Mouse (Mus musculus) heart, postnatal 14 days (tissue): ENCODE data around the gene Olfr1449. TPM values are rescaled to one million over a fixed set of nuclear protein-coding genes. Genes with fewer than 3 reads are reported as not detected.
"Not testable (repeated sequence)": the region's sequence is repeated elsewhere in the genome, so short reads cannot be mapped to it uniquely, and the experiment has no call there.

Experiments
- DNase-seq, 2 experiments: peaks; one replicate each; pipeline ENCODE4 v3.0.0; 2021 to 2022
- intact Hi-C: fragments of 180-260 bp; cut with DNase I; formaldehyde crosslinking; loops from one replicate; pipeline ENCODE4 v1.15.1; 2025
- long read RNA-seq, 2 experiments: library from polyadenylated mRNA; stranded (forward); transcript quantifications; one replicate each; pipeline ENCODE4 v2.0.0; 2021
- total RNA-seq, 2 experiments: library from RNA; stranded (reverse); gene quantifications; 2 replicates each; pipeline ENCODE4 v1.2.3; 2021

Gene Olfr1449
- not detected for total RNA-seq
- long read RNA-seq, experiment 1 = 0 reads
- long read RNA-seq, experiment 2 = 0 reads

DNA sequence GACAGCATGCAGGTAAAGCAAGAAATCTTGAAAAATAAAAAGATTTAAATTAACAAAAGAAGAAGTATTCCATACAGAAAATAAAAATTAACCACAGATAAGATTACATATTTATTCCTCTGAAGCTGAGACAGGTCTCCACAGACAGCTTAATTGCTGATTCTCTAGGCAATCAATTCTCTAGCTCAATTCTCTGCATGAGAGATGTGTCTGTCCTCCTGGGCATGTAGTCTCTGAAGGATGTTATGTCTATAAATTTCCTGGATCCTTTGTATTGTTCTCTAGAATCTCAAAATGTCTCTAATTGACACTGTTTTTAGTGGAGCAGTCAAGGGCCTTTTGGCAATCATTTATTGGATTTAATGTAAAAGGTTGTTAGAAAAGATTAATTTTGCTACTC, at the start of gene Olfr1449:
Gene Olfr1449, plus strand, starts transcription at position 301 of the 400 bp plus-strand sequence.
- intact Hi-C loops = no loop called here
- no peak for DNase-seq

DNA sequence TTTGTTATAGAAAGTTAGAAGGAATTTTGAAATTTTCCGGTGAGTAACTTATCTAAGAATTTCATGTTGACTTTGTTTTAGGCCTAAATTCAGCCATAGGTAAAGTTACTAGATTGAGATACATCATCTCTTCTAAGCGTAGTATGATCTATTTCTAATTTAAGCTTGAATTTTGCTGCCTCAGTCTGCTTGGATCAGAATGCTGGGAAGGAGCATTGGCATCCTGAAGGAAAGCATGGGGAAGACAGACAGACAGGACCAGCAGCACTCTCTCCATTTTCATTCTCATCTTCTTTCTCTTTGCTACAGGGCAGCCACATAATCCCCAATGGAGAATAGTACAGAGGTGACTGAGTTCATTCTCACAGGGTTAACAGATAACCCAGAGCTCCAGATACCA, 47.1 kb upstream of the Olfr1449 start, which contains the start of gene Olfr1445:
Gene Olfr1445, plus strand, starts transcription at position 301 of the 400 bp plus-strand sequence.
- intact Hi-C loops = no loop called here

DNA sequence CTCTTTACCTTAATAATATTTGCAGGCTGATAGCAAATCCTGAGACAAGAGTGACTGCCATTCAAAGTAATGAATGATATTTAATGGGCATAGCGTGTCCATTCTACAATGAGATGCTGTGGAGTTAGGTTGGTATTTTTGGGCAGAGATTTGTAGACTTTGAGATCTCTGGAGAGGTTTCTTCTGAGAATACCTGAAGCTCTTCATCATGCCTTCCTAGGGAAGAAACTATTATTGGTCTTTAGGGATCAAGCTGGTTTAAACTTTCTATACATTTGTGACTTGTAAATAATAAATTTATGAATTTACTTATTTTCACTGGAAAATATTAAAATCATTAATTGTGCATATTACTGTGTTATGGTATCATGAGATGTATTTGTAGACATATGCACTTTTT, 37.2 kb upstream of the Olfr1449 start, which contains the start of gene Olfr1446:
Gene Olfr1446, minus strand, starts transcription at position 101 of the 400 bp plus-strand sequence.
- DNase-seq = no peak
- intact Hi-C loops = no loop called here

More for the DNA sequence above, 47.1 kb upstream of the Olfr1449 start, which contains the start of gene Olfr1445:
- DNase-seq = no peak

DNA sequence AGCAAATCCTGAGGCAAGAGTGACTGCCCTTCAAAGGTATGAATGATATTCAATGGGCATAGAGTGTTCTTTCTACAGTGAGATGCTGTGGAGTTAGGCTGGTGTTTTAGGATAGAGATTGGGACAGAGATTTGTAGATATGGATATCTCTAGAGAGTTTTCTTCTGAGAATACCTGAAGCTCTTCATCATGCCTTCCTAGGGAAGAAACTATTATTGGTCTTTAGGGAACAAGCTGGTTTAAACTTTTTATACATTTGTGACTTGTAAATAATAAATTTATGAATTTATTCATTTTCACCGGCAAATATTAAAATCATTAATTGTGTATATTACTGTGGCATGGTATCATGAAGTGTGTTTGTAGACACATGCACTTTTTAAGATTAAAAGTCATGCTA, 27.0 kb upstream of the Olfr1449 start, which contains the start of gene Olfr1447:
Gene Olfr1447, minus strand, starts transcription at position 101 of the 400 bp plus-strand sequence.
- intact Hi-C loops = no loop called here
- DNase-seq = no peak

DNA sequence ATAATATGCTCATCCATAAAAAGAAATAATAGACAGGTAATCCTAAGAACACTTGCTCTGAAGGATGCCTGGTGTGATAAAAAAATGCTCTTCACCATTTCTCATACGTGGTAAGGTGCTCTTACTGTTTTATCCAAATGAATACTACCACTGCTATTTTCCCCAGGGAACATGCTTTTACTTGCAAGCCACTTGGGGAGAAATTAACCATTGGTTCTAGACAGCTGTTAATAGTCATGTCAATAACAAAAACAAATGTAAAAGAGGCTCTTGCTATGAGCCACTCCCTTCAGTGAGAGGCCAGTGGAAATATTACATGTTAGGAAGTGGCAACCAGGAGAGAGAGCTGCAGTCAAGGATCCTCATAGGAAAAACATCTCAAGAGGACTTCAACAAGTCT, 6.3 kb upstream of the Olfr1449 start, which contains the start of gene Olfr1448:
Gene Olfr1448, minus strand, starts transcription at position 101 of the 400 bp plus-strand sequence.
- intact Hi-C loops = no loop called here
- no peak for DNase-seq

DNA sequence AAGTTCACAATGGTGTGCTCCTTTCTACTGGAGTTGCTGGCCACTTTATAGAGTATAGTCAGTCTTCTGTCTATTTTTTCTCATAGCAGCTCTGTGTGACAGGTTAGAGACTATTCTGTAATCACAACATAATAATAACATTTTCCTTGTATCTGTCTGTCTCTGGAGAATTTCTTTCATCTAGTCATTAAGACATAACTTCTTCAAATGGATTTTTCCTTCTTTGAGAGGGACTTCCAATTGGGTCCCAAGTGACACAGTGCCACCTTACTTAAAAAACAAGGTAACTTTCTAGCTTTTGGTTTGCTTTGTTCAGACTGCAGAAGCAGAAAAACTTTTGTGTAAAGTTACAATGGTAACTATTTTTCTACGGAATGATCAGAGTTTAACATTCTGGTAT, 19.3 kb downstream of the Olfr1449 start, which contains the start of gene Olfr1450:
Gene Olfr1450, plus strand, starts transcription at position 301 of the 400 bp plus-strand sequence.
- intact Hi-C loops = no loop called here
- no peak for DNase-seq

DNA sequence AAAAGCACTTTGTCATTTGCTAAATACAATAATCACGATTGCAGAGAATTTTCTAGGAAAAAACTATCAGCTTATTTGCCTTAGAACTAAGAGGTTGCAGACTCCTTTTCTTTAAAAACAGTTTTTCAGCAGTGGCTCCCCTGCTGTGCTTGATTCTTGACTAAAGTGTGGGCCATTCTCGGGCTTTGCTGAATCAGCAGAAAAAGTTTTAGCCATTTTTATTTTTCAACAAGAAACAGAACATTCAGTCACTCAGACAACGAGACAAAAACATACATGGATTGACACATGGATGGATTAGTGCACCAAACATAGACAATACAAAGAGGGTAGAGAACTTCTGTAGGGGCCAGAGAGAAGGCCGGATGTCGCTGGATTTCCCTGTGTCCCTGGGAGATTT, 39.4 kb downstream of the Olfr1449 start:
- intact Hi-C loops, DNase-seq: not testable (repeated sequence)

Other genes starting within 250 kb of the Olfr1449 start
- not detected for gene Keg1, start 235.1 kb upstream of the Olfr1449 start, total RNA-seq
- gene Cntf, start 165.2 kb upstream of the Olfr1449 start, total RNA-seq = 1 to 10 TPM; 1.6 to 2.0 TPM
- gene Zfp91, start 134.7 kb upstream of the Olfr1449 start, total RNA-seq = 10 to 100 TPM; 69.4 to 70.8 TPM
- gene Lpxn, start 134.6 kb upstream of the Olfr1449 start, total RNA-seq = 1 to 10 TPM; 1.1 to 1.3 TPM
- not detected for gene Gm5244, start 84.2 kb upstream of the Olfr1449 start, total RNA-seq
- gene Olfr1444, start 73.6 kb upstream of the Olfr1449 start, total RNA-seq = not detected
- not detected for gene Olfr1445, start 47.0 kb upstream of the Olfr1449 start, total RNA-seq
- not detected for gene Olfr1446, start 37.3 kb upstream of the Olfr1449 start, total RNA-seq
- gene Olfr1447, start 27.1 kb upstream of the Olfr1449 start, total RNA-seq = not detected
- not detected for gene Olfr1448, start 6.4 kb upstream of the Olfr1449 start, total RNA-seq
- gene Olfr1450, start 19.4 kb downstream of the Olfr1449 start, total RNA-seq = not detected
- gene Olfr1451, start 64.2 kb downstream of the Olfr1449 start, total RNA-seq = not detected
- not detected for gene Olfr1453, start 97.5 kb downstream of the Olfr1449 start, total RNA-seq
- not detected for gene Olfr1454, start 129.8 kb downstream of the Olfr1449 start, total RNA-seq
- gene Olfr1457, start 167.1 kb downstream of the Olfr1449 start, total RNA-seq = not detected
- not detected for gene Olfr1458, start 175.9 kb downstream of the Olfr1449 start, total RNA-seq
- under 1 TPM; 0.05 to 0.07 TPM for gene Olfr1459, start 218.7 kb downstream of the Olfr1449 start, total RNA-seq
- gene Olfr1461, start 232.2 kb downstream of the Olfr1449 start, total RNA-seq = not detected